In genomic region chr5:114549770-114550169, GRCm38 (mm10) we compare ENCODE assay signal across 20 mouse cellular contexts. TPM values are rescaled to one million over a fixed set of nuclear protein-coding genes. Genes with fewer than 3 reads are reported as not detected.
DNase-seq lines count a peak whose midpoint lies in the region; ATAC-seq and TF ChIP-seq lines count a peak whose summit lies in the region.
"Had no signal": no experiment of that assay in that cellular context is flagged by ENCODE, and none has a peak within 500 bp of the region (broad histone marks: within the 10 kb centered on the region; RNA-seq: fewer than 3 reads in every experiment).

No protein-coding gene starts in this region.

- no peak overlapping the region for H3K4me3 ChIP-seq in intestine, embryonic 16.5 days (ENCODE audit: low read length)
- H3K4me3 ChIP-seq in intestine, postnatal 0 days (ENCODE audit: low read depth, low read length): no peak overlapping the region
- no peak overlapping the region for H3K4me3 ChIP-seq in embryonic facial prominence, embryonic 10.5 days
- H3K4me3 ChIP-seq: embryonic facial prominence, embryonic 15.5 days; erythroblast, embryonic 14.5 days; heart, embryonic 10.5 days; heart, embryonic 15.5 days; hindbrain, embryonic 13.5 days had no signal

- no peaks in the 10 kb centered on the region for H3K36me3 ChIP-seq in intestine, embryonic 16.5 days (ENCODE audit: control insufficient read depth, insufficient read depth, low read length)
- no peaks in the 10 kb centered on the region for H3K36me3 ChIP-seq in intestine, postnatal 0 days (ENCODE audit: control insufficient read depth, insufficient read depth)
- H3K36me3 ChIP-seq in embryonic facial prominence, embryonic 10.5 days (replicated peaks): no peaks in the 10 kb centered on the region
- H3K36me3 ChIP-seq: embryonic facial prominence, embryonic 15.5 days; heart, embryonic 10.5 days; heart, embryonic 15.5 days; hindbrain, embryonic 13.5 days had no signal

- TF ChIP-seq CTCF in intestine, postnatal 0 days (IDR thresholded peaks at IDR 0.05; ENCODE audit: low read depth): no peak

- no peak overlapping the region for H3K27ac ChIP-seq in intestine, embryonic 16.5 days (ENCODE audit: low read length)
- no peak overlapping the region for H3K27ac ChIP-seq in intestine, postnatal 0 days (ENCODE audit: low read depth, low read length)
- H3K27ac ChIP-seq in embryonic facial prominence, embryonic 10.5 days (replicated peaks): peak overlapping the region; percentile 78; the same call in 1 of the 2 replicates
- H3K27ac ChIP-seq: embryonic facial prominence, embryonic 15.5 days; heart, embryonic 10.5 days; heart, embryonic 15.5 days; hindbrain, embryonic 13.5 days had no signal

- H3K27me3 ChIP-seq in intestine, embryonic 16.5 days (replicated peaks; ENCODE audit: control insufficient read depth, insufficient read depth, low read length): no peaks in the 10 kb centered on the region
- no peaks in the 10 kb centered on the region for H3K27me3 ChIP-seq in intestine, postnatal 0 days (replicated peaks; ENCODE audit: control insufficient read depth, insufficient read depth, low read length)
- no peaks in the 10 kb centered on the region for H3K27me3 ChIP-seq in embryonic facial prominence, embryonic 10.5 days (replicated peaks; ENCODE audit: low read depth, poor library complexity, severe bottlenecking)
- H3K27me3 ChIP-seq: embryonic facial prominence, embryonic 15.5 days; heart, embryonic 15.5 days had no signal

- peak; percentile 65 for DNase-seq in adrenal gland, adult 2 months
- no peak for DNase-seq in adrenal gland, adult 18-20 months (ENCODE audit: low spot score in 2 of 2)
- DNase-seq in embryonic facial prominence, embryonic 10.5 days (ENCODE audit: low spot score): no peak
- DNase-seq in thymus, postnatal 10 days (ENCODE audit: low spot score in 2 of 2): no peak
- no peak for DNase-seq in adipocyte (ENCODE audit: low spot score)
- DNase-seq: cerebellum, adult 18-20 months; cerebellum, adult 9-11 months; cerebellum, postnatal 36 days; gastrocnemius, postnatal 10 days; heart, adult 18-20 months; heart, postnatal 14 days had no signal

- ATAC-seq in intestine, embryonic 16.5 days: no peak
- ATAC-seq in intestine, postnatal 0 days: no peak
- ATAC-seq: forebrain, embryonic 16.5 days; hindbrain, postnatal 0 days had no signal

- 58% methylated on average over 3 of the region's 3 CpGs for WGBS in intestine, embryonic 16.5 days
- 66% methylated on average over 3 of the region's 3 CpGs for WGBS in intestine, postnatal 0 days
- WGBS in embryonic facial prominence, embryonic 10.5 days: 75% methylated on average over 3 of the region's 3 CpGs

- peak overlapping the region; percentile 21; the same call in 1 of the 2 replicates for H3K9ac ChIP-seq in intestine, embryonic 16.5 days (ENCODE audit: low read depth, low read length)
- no peak overlapping the region for H3K9ac ChIP-seq in intestine, postnatal 0 days (ENCODE audit: low read depth, low read length)
- H3K9ac ChIP-seq: embryonic facial prominence, embryonic 15.5 days; heart, embryonic 15.5 days; hindbrain, embryonic 13.5 days had no signal

- peaks cover 41% of the 10 kb centered on the region for H3K4me1 ChIP-seq in intestine, embryonic 16.5 days (ENCODE audit: control insufficient read depth, insufficient read depth, low read length)
- H3K4me1 ChIP-seq in intestine, postnatal 0 days (replicated peaks; ENCODE audit: control insufficient read depth, insufficient read depth, low read length): 0 out of 2 replicates have a peak, but pooled peaks cover 6% of the 10 kb centered on the region
- peaks cover 45% of the 10 kb centered on the region for H3K4me1 ChIP-seq in embryonic facial prominence, embryonic 10.5 days

- no peak overlapping the region for H3K4me2 ChIP-seq in intestine, embryonic 16.5 days (ENCODE audit: low read depth, low read length)
- no peak overlapping the region for H3K4me2 ChIP-seq in intestine, postnatal 0 days (replicated peaks; ENCODE audit: low read depth)
- H3K4me2 ChIP-seq: embryonic facial prominence, embryonic 15.5 days; heart, embryonic 15.5 days; hindbrain, embryonic 13.5 days had no signal

- H3K9me3 ChIP-seq in intestine, embryonic 16.5 days (ENCODE audit: control insufficient read depth, low read length): no peaks in the 10 kb centered on the region
- H3K9me3 ChIP-seq in intestine, postnatal 0 days (ENCODE audit: control insufficient read depth): no peaks in the 10 kb centered on the region
- H3K9me3 ChIP-seq in embryonic facial prominence, embryonic 10.5 days: 0 out of 2 replicates have a peak, but pooled peaks cover under 1% of the 10 kb centered on the region
- H3K9me3 ChIP-seq: embryonic facial prominence, embryonic 15.5 days; heart, embryonic 10.5 days; heart, embryonic 15.5 days; hindbrain, embryonic 13.5 days had no signal

RNA-seq across cellular contexts. Expression of gene Fam222a, which starts 18.0 kb away (rescaled TPM):
- 10 to 100 TPM; 32.9 to 84.3 TPM for total RNA-seq in adrenal gland, adult 2 months (2021)
- 68.3 and 72.0 TPM in 2 replicates for polyA plus RNA-seq in adrenal gland, adult 2 months (2012; rRNA removed)
- 10 to 100 TPM; 62.7 to 76.0 TPM for total RNA-seq in adrenal gland, adult 18-20 months (2021)
- polyA plus RNA-seq in intestine, embryonic 16.5 days (2015; fragmentation: Nextera tagmentation; extraction: Ambion mirVana): 3.9 and 5.8 TPM in 2 replicates
- 2.3 and 3.2 TPM in 2 replicates for polyA plus RNA-seq in intestine, postnatal 0 days (2015; fragmentation: Nextera tagmentation; extraction: Ambion mirVana)
- 2.3 and 3.8 TPM in 2 replicates for polyA plus RNA-seq in embryonic facial prominence, embryonic 10.5 days (2016; fragmentation: Nextera tagmentation; extraction: Ambion mirVana)

Comparison
In these comparisons a context has a peak if more than half of its experiments do, and no peak if none do; other contexts are left out.
1. RNA of gene Fam222a, which starts 18.0 kb away (polyA plus RNA-seq): 68.3 to 72.0 TPM in adrenal gland, adult 2 months; 3.9 to 5.8 TPM in intestine, embryonic 16.5 days, 2.3 to 3.8 TPM in embryonic facial prominence, embryonic 10.5 days and 2.3 to 3.2 TPM in intestine, postnatal 0 days; every median in the first group is over 10 times any median in the second.